Mouse (Mus musculus) bone marrow macrophage, adult 2 months (primary cell): ENCODE data around the gene Gng7.

Source experiments
- CTCF ChIP-seq: IDR thresholded peaks from 2 replicates; pipeline ENCODE4 v1.5.1; 2012; ENCODE audit warnings: low read depth, mild to moderate bottlenecking, low read length, moderate library complexity
- POLR2A ChIP-seq: IDR thresholded peaks from 2 replicates; pipeline ENCODE4 v1.6.1; 2012; ENCODE audit warnings: mild to moderate bottlenecking, low read depth, low read length, borderline replicate concordance

- no peak for TF ChIP-seq POLR2A
- TF ChIP-seq CTCF: no peak
These were observed 12.1 kb upstream of the Gng7 start for GRCm38 (mm10) chr10:81026857-81027256.
